8 mouse cellular contexts compared by ENCODE assay signal in the genomic region with DNA sequence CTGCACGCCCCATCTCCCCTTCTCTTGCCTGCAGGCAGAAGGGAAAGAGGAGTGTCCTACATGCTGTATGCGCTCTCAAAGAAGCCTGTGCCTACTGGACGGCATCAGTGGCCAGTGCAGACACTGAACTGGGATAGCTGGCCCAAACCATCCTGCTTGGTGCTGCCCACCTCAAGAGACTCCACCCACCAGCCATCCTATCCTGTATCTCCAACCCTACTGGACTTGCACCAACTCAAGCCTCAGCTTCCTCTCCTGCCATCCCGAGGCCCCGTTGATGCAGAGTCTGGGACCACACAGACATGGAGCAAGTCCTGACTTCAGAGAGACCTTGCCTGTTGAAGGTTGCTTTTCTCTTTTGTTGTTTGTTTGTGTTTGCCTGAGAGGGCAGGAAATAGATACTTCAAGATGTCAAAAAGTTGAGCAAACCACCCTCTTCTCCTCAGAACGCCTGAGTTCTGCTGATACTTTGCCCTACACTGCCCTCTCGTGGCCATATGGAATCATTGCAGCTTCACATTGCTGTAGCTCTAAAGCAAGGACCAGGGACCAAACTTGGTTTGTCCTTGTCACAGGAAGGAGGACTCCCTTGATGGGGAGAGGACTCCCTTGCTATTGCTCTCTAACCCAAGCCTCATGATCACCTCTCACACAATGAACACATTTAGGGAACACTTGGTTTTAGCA. TPM values are rescaled to one million over a fixed set of nuclear protein-coding genes. Genes with fewer than 3 reads are reported as not detected.
DNase-seq lines count a peak whose midpoint lies in the region; ATAC-seq and TF ChIP-seq lines count a peak whose summit lies in the region.

No protein-coding gene starts in this region.

- DNase-seq in hindbrain, embryonic 10.5 days (ENCODE audit: low spot score): peak; percentile 67
- DNase-seq in cerebellum, postnatal 36 days: peak; percentile 60 to 77
- DNase-seq in gastrocnemius, adult 2 months: peak; percentile 68
- DNase-seq in kidney, adult 18-20 months: peak; percentile 80
- peak; percentile 67 for DNase-seq in left cerebral cortex, postnatal 4 days
- peak; percentile 25 to 68 for DNase-seq in spleen, adult 18-20 months

- H3K4me3 ChIP-seq in hindbrain, embryonic 10.5 days: no peak overlapping the region
- no peak overlapping the region for H3K4me3 ChIP-seq in hindbrain, embryonic 12.5 days
- H3K4me3 ChIP-seq in gastrocnemius, adult 2 months: no peak overlapping the region
- no peak overlapping the region for H3K4me3 ChIP-seq in midbrain, embryonic 15.5 days

- no peak overlapping the region for H3K4me2 ChIP-seq in hindbrain, embryonic 12.5 days (replicated peaks)
- no peak overlapping the region for H3K4me2 ChIP-seq in midbrain, embryonic 15.5 days

- no peaks in the 10 kb centered on the region for H3K9me3 ChIP-seq in hindbrain, embryonic 10.5 days
- no peaks in the 10 kb centered on the region for H3K9me3 ChIP-seq in hindbrain, embryonic 12.5 days (replicated peaks)
- H3K9me3 ChIP-seq in midbrain, embryonic 15.5 days: no peaks in the 10 kb centered on the region

- no peaks in the 10 kb centered on the region for H3K4me1 ChIP-seq in hindbrain, embryonic 10.5 days (replicated peaks)
- no peaks in the 10 kb centered on the region for H3K4me1 ChIP-seq in hindbrain, embryonic 12.5 days
- H3K4me1 ChIP-seq in midbrain, embryonic 15.5 days: no peaks in the 10 kb centered on the region

- intact Hi-C loops in gastrocnemius, adult 2 months (cut with DNase I): loop anchor here (1.0 to 10.0 kb wide), 3 partner anchors 76 to 462 kb away; no protein-coding TSS in a partner anchor
- intact Hi-C loops in left cerebral cortex, postnatal 4 days (cut with DNase I): loop anchor here (5.0 to 10.0 kb wide), 4 partner anchors 92 to 572 kb away; a partner anchor contains a TSS

- H3K27me3 ChIP-seq in hindbrain, embryonic 10.5 days (ENCODE audit: insufficient read depth, poor library complexity, severe bottlenecking): peaks cover 87% of the 10 kb centered on the region
- H3K27me3 ChIP-seq in hindbrain, embryonic 12.5 days: peaks cover 84% of the 10 kb centered on the region
- peaks cover 4% of the 10 kb centered on the region for H3K27me3 ChIP-seq in midbrain, embryonic 15.5 days (replicated peaks)

- peak; percentile 94 for TF ChIP-seq CTCF in gastrocnemius, adult 2 months (IDR thresholded peaks at IDR 0.05)

- H3K9ac ChIP-seq in hindbrain, embryonic 12.5 days: no peak overlapping the region
- no peak overlapping the region for H3K9ac ChIP-seq in midbrain, embryonic 15.5 days

- ATAC-seq in hindbrain, embryonic 12.5 days (ENCODE audit: low FRiP score): no peak
- ATAC-seq in midbrain, embryonic 15.5 days (replicated peaks): peak; percentile 72

- WGBS in hindbrain, embryonic 10.5 days: 58% methylated on average over 7 of the region's 7 CpGs
- 55% methylated on average over 7 of the region's 7 CpGs for WGBS in hindbrain, embryonic 12.5 days
- WGBS in midbrain, embryonic 15.5 days: 58% methylated on average over 7 of the region's 7 CpGs

- no peaks in the 10 kb centered on the region for H3K36me3 ChIP-seq in hindbrain, embryonic 10.5 days
- H3K36me3 ChIP-seq in hindbrain, embryonic 12.5 days: no peaks in the 10 kb centered on the region
- H3K36me3 ChIP-seq in midbrain, embryonic 15.5 days (replicated peaks): no peaks in the 10 kb centered on the region

- H3K27ac ChIP-seq in hindbrain, embryonic 10.5 days: no peak overlapping the region
- H3K27ac ChIP-seq in hindbrain, embryonic 12.5 days: no peak overlapping the region
- no peak overlapping the region for H3K27ac ChIP-seq in gastrocnemius, adult 2 months
- H3K27ac ChIP-seq in midbrain, embryonic 15.5 days: no peak overlapping the region

RNA-seq across cellular contexts. Expression of a gene that starts 7.9 kb away (rescaled TPM):
- polyA plus RNA-seq in hindbrain, embryonic 10.5 days (2016; fragmentation: Nextera tagmentation; extraction: Ambion mirVana): 1.9 and 2.5 TPM in 2 replicates
- 0.29 TPM in 1 of 2 replicates, not detected in the other for polyA plus RNA-seq in hindbrain, embryonic 12.5 days (2016; fragmentation: Nextera tagmentation; extraction: Ambion mirVana)
- total RNA-seq in gastrocnemius, adult 2 months (2021): 10 to 100 TPM; 15.5 to 33.0 TPM
- not detected for total RNA-seq in left cerebral cortex, postnatal 4 days (2021)
- not detected in 2 replicates for polyA plus RNA-seq in midbrain, embryonic 15.5 days (2015; fragmentation: Nextera tagmentation; extraction: Ambion mirVana)

RNA-seq across cellular contexts. Expression of a gene that starts 34.1 kb away (rescaled TPM):
- polyA plus RNA-seq in hindbrain, embryonic 10.5 days (2016; fragmentation: Nextera tagmentation; extraction: Ambion mirVana): 0.24 and 0.62 TPM in 2 replicates
- polyA plus RNA-seq in hindbrain, embryonic 12.5 days (2016; fragmentation: Nextera tagmentation; extraction: Ambion mirVana): 0.40 and 0.50 TPM in 2 replicates
- 10 to 100 TPM; 27.2 to 31.9 TPM for total RNA-seq in gastrocnemius, adult 2 months (2021)
- total RNA-seq in left cerebral cortex, postnatal 4 days (2021): 1 to 10 TPM; 1.3 to 1.7 TPM
- 1.3 and 2.2 TPM in 2 replicates for polyA plus RNA-seq in midbrain, embryonic 15.5 days (2015; fragmentation: Nextera tagmentation; extraction: Ambion mirVana)

RNA-seq across cellular contexts. Expression of a gene that starts 36.3 kb away (rescaled TPM):
- 17.2 and 17.8 TPM in 2 replicates for polyA plus RNA-seq in hindbrain, embryonic 10.5 days (2016; fragmentation: Nextera tagmentation; extraction: Ambion mirVana)
- polyA plus RNA-seq in hindbrain, embryonic 12.5 days (2016; fragmentation: Nextera tagmentation; extraction: Ambion mirVana): 11.2 and 13.9 TPM in 2 replicates
- 1 to 10 TPM; 2.7 to 3.8 TPM for total RNA-seq in gastrocnemius, adult 2 months (2021)
- total RNA-seq in left cerebral cortex, postnatal 4 days (2021): 10 to 100 TPM; 13.4 to 14.6 TPM
- polyA plus RNA-seq in midbrain, embryonic 15.5 days (2015; fragmentation: Nextera tagmentation; extraction: Ambion mirVana): 11.4 and 13.9 TPM in 2 replicates
